Mouse (Mus musculus) stomach, postnatal 0 days (tissue): ENCODE measurements around the gene Mapk14.

Experiments
- CTCF ChIP-seq: IDR thresholded peaks from 2 replicates; pipeline ENCODE4 v1.5.1; 2016; ENCODE audit warnings: antibody characterized with exemption, low read depth, mild to moderate bottlenecking, moderate library complexity
- EP300 ChIP-seq: optimal IDR thresholded peaks from 2 replicates; pipeline ENCODE3; 2016; ENCODE audit warnings: antibody characterized with exemption

GRCm38 (mm10) chr17:28779735-28780134 lies 88.6 kb downstream of the Mapk14 start:
- no peak for TF ChIP-seq CTCF
- TF ChIP-seq EP300, result no peak
